Mouse (Mus musculus): ENCODE results near the gene Ush2a. TPM values are rescaled to one million over a fixed set of nuclear protein-coding genes. Genes with fewer than 3 reads are reported as not detected.

Gene Ush2a
- polyA plus RNA-seq, 1 experiment, result not detected

DNA sequence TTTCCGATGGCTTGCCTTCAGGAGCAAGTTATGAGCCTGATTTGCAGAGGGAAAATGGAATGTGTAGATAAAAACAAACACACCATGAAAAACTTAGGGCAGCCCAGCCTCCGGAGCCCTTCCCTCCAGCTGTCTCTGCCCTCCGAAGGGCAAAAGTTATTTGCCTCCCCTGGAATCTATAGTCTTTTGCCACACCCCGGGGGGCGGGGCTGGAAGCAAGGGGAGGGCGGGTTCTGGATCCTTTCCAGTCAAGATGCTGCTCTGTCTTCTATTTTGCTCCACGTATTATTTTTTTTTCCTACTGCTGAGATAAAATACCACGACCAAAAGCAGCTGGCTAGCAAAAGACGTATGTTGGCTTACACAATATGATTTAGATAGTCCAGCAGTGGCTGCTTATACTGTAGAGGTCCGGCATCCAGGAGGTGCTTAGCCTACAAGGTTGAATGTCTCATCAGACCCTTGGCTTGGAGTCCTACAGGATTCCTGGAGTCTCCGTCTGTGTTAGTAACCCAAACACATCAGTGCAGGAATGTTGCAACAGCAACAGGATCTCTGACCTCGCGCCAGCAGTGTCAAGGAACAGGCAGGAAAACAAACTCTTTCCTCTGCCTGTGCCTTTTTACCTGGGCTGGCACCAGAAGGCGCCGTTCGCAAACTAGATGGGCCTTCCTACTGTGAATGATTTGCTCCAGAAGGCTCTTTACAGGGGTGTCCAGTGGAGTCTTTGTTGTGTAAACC, 751.2 kb downstream of the Ush2a start:
- no peak overlapping the region for H3K27ac ChIP-seq (ENCODE audit: insufficient read depth, low read depth, low read length)
- H3K4me3 ChIP-seq (ENCODE audit: insufficient read depth, low read depth, low read length), result no peak overlapping the region
- 13% methylated on average over 16 of the region's 16 CpGs for WGBS
- TF ChIP-seq POLR2A (IDR thresholded peaks at IDR 0.05; ENCODE audit: insufficient read depth, low read depth, low read length) (no peak), CTCF (IDR thresholded peaks at IDR 0.05; ENCODE audit: insufficient read depth, low read depth, low read length) (no peak)
- H3K4me1 ChIP-seq (ENCODE audit: control insufficient read depth, insufficient read depth, low read length), result no peaks in the 10 kb centered on the region

GRCm38 (mm10) chr1:189013587-189013921, 751.7 kb downstream of the Ush2a start:
- H3K4me3 ChIP-seq (ENCODE audit: insufficient read depth, low read depth, low read length), result no peak overlapping the region
- no peak overlapping the region for H3K27ac ChIP-seq (ENCODE audit: insufficient read depth, low read depth, low read length)
- H3K4me1 ChIP-seq (ENCODE audit: control insufficient read depth, insufficient read depth, low read length), result no peaks in the 10 kb centered on the region
- TF ChIP-seq CTCF (IDR thresholded peaks at IDR 0.05; ENCODE audit: insufficient read depth, low read depth, low read length) (no peak), POLR2A (IDR thresholded peaks at IDR 0.05; ENCODE audit: insufficient read depth, low read depth, low read length) (no peak)
- WGBS, result 35% methylated on average over 4 of the region's 4 CpGs

Data from olfactory bulb, adult 2 months (tissue).